Comparison of ENCODE assay signal across 13 mouse cellular contexts in the genomic region with DNA sequence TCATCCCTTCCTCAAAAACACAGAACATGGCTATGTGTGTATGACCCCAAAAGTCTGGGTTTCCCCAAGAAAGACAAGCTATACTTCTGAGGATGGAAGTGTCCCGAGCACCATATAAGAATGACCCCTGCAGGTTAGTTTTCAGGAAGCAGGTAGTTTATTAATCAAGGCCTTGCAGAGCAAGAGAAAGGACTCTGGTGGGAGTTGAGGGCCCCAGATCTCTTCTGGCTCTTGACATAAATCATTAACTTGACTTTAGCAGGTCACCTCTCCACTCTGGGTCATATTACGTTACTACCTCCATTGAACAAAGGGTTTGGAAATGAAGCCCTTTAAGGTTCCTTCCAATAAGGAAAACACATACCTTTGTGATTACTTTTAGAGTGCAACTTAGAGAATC. TPM values are rescaled to one million over a fixed set of nuclear protein-coding genes. Genes with fewer than 3 reads are reported as not detected.
"Had no signal": no experiment of that assay in that cellular context is flagged by ENCODE, and none has a peak within 500 bp of the region (broad histone marks: within the 10 kb centered on the region; RNA-seq: fewer than 3 reads in every experiment).

No protein-coding gene starts in this region.

- H3K36me3 ChIP-seq: limb, embryonic 10.5 days; liver, embryonic 15.5 days; midbrain, embryonic 13.5 days; neural tube, embryonic 12.5 days had no signal

- ATAC-seq: hindbrain, postnatal 0 days had no signal

- H3K4me3 ChIP-seq: layer of hippocampus, adult 2 months; limb, embryonic 10.5 days; liver, embryonic 15.5 days; midbrain, embryonic 13.5 days; neural tube, embryonic 12.5 days had no signal

- DNase-seq: kidney, adult 2 months; kidney, postnatal 4 days; lung, postnatal 10 days; thymus, postnatal 4 days had no signal

- H3K27ac ChIP-seq: hindbrain, postnatal 0 days; layer of hippocampus, adult 2 months; limb, embryonic 10.5 days; liver, embryonic 15.5 days; midbrain, embryonic 13.5 days; neural tube, embryonic 12.5 days; stomach, postnatal 0 days had no signal

- H3K4me2 ChIP-seq: liver, embryonic 11.5 days; liver, embryonic 15.5 days; midbrain, embryonic 13.5 days; neural tube, embryonic 12.5 days had no signal

- H3K9me3 ChIP-seq: limb, embryonic 10.5 days; liver, embryonic 15.5 days; midbrain, embryonic 13.5 days; neural tube, embryonic 12.5 days had no signal

- H3K27me3 ChIP-seq: liver, embryonic 15.5 days; midbrain, embryonic 13.5 days; neural tube, embryonic 12.5 days had no signal

- H3K4me1 ChIP-seq: midbrain, embryonic 13.5 days; neural tube, embryonic 12.5 days had no signal

- H3K9ac ChIP-seq: liver, embryonic 15.5 days; midbrain, embryonic 13.5 days; neural tube, embryonic 12.5 days had no signal

RNA-seq across cellular contexts. Expression of gene Il12a, which starts 15.7 kb away (rescaled TPM):
- total RNA-seq: hindbrain, postnatal 0 days had no signal
- polyA plus RNA-seq: intestine, embryonic 14.5 days; midbrain, embryonic 13.5 days had no signal
